Mouse (Mus musculus) right cerebral cortex, postnatal 25 days (tissue): ENCODE results near the gene Zfp128.
"Not testable (repeated sequence)": the region's sequence is repeated elsewhere in the genome, so short reads cannot be mapped to it uniquely, and the experiment has no call there.

Experiments
- DNase-seq: peaks from one replicate; pipeline ENCODE4 v3.0.0; 2022

Zfp128 gene

DNA sequence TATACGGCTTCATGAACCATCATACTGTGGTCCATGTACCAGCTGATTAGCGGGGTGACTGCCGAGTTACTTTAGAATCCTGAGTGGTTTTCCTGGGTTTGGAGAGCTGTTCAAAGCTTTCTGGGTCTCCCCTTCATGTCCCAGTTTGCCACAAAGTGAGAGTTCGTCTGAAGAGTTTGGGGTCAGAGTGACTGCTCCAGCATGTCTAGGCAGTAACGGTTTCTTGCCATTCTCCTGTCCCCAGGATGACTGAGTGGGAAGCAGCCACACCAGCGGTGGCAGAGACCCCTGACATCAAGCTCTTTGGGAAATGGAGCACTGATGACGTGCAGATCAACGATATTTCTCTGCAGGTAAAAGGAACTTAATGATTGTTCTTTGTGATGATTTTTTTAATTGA, 41.8 kb downstream of the Zfp128 start:
- DNase-seq = no peak

DNA sequence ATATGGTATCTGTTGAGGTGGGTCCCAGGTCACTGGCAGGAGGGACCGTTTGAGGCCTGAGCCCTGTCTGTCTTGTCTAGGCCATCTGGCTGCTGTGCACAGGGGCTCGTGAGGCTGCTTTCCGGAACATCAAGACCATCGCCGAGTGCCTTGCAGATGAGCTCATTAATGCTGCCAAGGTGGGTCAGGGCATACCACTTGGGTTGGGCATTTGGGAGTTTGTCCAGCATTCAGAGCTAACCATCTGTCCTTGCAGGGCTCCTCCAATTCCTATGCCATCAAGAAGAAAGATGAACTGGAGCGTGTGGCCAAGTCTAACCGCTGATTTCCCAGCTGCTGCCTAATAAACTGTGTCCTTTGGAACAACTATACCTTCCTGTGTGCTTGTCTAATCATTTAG, 45.3 kb downstream of the Zfp128 start:
- no peak for DNase-seq

- DNase-seq = no peak
These were observed 46.3 kb downstream of the Zfp128 start, which contains the start of gene Rnf225 for GRCm38 (mm10) chr7:12927191-12927680. Rnf225 (plus strand) TSS chr7:12927416.

- peak; percentile 43 for DNase-seq
These were observed 47.0 kb downstream of the Zfp128 start for GRCm38 (mm10) chr7:12927693-12928589.

- DNase-seq = no peak
These were observed 52.7 kb downstream of the Zfp128 start for GRCm38 (mm10) chr7:12933615-12934140.

GRCm38 (mm10) chr7:12934808-12935207, 53.8 kb downstream of the Zfp128 start:
- no peak for DNase-seq

GRCm38 (mm10) chr7:12937254-12937803, 56.4 kb downstream of the Zfp128 start:
- DNase-seq = not testable (repeated sequence)

- no peak for DNase-seq
These were observed 59.6 kb downstream of the Zfp128 start for GRCm38 (mm10) chr7:12940599-12940998.
